Mouse (Mus musculus) embryonic fibroblast, embryonic 13.5 days (primary cell): ENCODE results near the gene Tha1. TPM values are rescaled to one million over a fixed set of nuclear protein-coding genes. Genes with fewer than 3 reads are reported as not detected.

ENCODE experiments used
- H3K27ac ChIP-seq: 2 replicates; pipeline ENCODE4 v1.5.1; 2012; ENCODE audit warnings: low read length, control low read depth, inconsistent platforms; ENCODE audit not compliant: insufficient read depth
- H3K4me1 ChIP-seq: 2 replicates; pipeline ENCODE4 v1.6.1; 2011; ENCODE audit warnings: low read length; ENCODE audit not compliant: control insufficient read depth, insufficient read depth
- H3K4me3 ChIP-seq: 2 replicates; pipeline ENCODE4 v1.5.1; 2011; ENCODE audit warnings: mild to moderate bottlenecking, control low read depth, low read length; ENCODE audit not compliant: insufficient read depth
- CTCF ChIP-seq: IDR thresholded peaks from 2 replicates; pipeline ENCODE4 v1.5.1; 2011; ENCODE audit warnings: mild to moderate bottlenecking, control low read depth, low read length, moderate library complexity, borderline replicate concordance; ENCODE audit not compliant: insufficient read depth
- POLR2A ChIP-seq: IDR thresholded peaks from 2 replicates; pipeline ENCODE4 v1.6.1; 2011; ENCODE audit warnings: low read depth, mild to moderate bottlenecking, control low read depth, low read length, moderate library complexity
- polyA plus RNA-seq: library from polyadenylated mRNA; stranded (reverse); fragments of >200 nt; gene quantifications from 2 replicates; pipeline ENCODE4 v1.2.4, GENCODE M21; 2011; ENCODE audit warnings: low read depth; ENCODE audit not compliant: missing spikeins, insufficient read length

The Tha1 gene
- polyA plus RNA-seq, 1 experiment, result 1.2 TPM

DNA sequence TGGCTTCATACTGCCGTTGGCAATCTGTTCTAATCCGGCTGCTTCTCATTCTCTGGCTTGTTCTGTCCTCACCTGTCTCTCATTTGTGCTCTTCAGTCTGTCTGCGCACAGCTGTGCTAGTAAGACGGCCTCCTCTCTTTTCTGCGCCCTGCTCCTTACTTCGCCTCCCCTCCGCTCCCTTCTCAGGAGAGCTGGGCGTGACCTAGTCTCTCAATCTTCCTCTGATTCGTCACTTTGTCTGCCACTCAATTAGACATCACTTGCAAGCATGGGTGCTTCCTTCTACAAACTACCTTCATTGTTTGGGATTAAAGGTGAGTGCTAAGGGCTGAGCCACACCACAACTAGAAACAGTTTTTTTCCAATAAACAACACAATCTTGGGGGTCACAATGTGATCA lies 19.0 kb downstream of the Tha1 start:
- TF ChIP-seq POLR2A, result no peak
- no peak overlapping the region for H3K27ac ChIP-seq
- 0 out of 2 replicates have a peak, but pooled peaks cover 4% of the 10 kb centered on the region for H3K4me1 ChIP-seq

DNA sequence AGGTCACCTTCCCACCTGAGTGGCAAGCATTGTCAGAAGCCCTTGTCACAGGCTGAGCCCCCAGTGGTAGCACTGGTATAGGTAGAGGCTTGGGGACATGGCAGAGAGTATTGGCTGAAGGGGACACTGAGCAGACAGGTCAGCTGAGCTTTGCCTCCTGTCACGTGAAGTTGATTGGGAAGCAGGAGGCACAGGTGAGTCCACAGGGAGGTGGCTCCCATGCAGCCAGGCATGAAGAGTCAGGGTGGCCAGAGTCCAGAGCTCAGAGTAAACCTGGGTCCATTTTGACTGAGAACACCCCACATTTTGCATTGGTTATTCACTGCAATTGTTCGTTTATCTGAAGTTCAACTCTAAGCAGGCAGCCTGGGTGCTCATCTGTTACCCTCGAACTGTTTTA lies 20.4 kb downstream of the Tha1 start:
- Histone ChIP-seq H3K4me1 (0 out of 2 replicates have a peak, but pooled peaks cover 4% of the 10 kb centered on the region), H3K27ac (no peak overlapping the region), H3K4me3 (no peak overlapping the region)
- TF ChIP-seq CTCF (no peak), POLR2A (no peak)

More for the DNA sequence above, 19.0 kb downstream of the Tha1 start:
- H3K4me3 ChIP-seq, result no peak overlapping the region

DNA sequence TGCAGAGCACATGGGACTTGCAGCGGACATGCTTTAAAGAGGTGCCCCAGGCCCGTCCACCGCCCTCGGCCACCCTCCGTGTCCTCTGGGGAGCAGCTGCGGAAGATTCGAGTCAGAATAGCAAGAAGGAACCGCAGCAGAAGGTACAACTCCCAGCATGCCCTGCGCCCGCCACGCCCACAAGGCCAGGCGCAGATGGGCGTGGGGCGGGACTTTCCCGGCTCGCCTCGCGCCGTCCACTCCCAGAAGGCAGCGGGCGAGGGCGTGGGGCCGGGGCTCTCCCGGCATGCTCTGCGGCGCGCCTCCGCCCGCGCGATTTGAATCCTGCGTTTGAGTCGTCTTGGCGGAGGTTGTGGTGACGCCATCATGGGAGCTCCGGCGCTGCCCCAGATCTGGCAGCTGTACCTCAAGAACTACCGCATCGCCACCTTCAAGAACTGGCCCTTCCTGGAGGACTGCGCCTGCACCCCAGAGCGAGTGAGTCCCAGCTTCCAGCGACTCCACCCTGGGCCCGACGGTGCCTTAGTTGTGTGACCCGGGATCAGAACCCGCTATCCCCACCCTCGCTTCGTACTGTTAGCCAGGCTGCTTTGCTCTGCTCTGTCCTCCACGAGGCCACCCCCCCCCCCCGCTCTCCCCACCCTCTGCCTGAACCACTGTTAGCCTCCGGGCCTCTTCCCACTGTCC lies 24.2 kb downstream of the Tha1 start, which contains the start of gene Birc5:
Gene Birc5 (plus strand): TSS at position 267 of the 687 bp plus-strand sequence.
- TF ChIP-seq CTCF (no peak), POLR2A (peak; percentile 94)
- Histone ChIP-seq H3K4me1 (peaks cover 4% of the 10 kb centered on the region; the same call in 1 of the 2 replicates), H3K27ac (peak within 1 kb of the TSS; percentile 82), H3K4me3 (peak within 1 kb of the TSS; percentile 79)

DNA sequence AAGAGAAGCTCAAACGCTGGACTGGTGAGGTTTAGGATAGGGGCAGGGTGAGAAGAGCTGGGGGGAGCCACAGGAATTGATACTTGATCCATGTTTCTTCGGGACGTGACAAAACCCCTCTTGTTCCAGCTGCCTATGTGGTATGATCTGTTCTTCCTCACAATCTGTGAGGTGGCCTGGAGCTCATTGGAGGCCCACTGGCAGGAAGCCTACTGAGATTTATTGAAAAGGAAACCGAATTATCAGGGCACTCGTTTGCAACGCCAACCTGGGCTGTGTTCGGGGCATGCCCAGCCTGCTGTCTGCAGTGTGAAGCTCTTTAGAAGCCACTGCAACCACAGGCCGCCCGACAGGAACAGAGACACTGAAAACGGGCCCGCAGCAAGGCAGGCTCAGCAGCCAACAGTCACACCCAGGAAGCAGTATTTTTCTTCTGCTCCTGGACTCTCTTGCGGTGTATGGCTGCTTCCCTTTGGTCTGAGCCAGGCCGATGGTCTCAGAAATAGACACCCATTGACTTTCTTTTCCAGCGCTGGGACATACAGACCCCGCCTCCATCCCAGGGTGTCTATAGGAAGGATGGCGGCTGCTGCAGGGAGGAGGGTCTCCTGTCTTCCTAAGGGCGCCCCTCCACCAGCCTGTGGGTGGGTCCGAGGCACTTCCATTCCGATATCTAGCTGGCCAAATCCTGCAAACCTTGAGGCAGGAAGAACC lies 24.9 kb downstream of the Tha1 start:
- peak overlapping the region; percentile 82 for H3K27ac ChIP-seq
- TF ChIP-seq POLR2A (peak; percentile 47), CTCF (no peak)
- H3K4me3 ChIP-seq, result peak overlapping the region; percentile 59
- H3K4me1 ChIP-seq, result peaks cover 4% of the 10 kb centered on the region; the same call in 1 of the 2 replicates

DNA sequence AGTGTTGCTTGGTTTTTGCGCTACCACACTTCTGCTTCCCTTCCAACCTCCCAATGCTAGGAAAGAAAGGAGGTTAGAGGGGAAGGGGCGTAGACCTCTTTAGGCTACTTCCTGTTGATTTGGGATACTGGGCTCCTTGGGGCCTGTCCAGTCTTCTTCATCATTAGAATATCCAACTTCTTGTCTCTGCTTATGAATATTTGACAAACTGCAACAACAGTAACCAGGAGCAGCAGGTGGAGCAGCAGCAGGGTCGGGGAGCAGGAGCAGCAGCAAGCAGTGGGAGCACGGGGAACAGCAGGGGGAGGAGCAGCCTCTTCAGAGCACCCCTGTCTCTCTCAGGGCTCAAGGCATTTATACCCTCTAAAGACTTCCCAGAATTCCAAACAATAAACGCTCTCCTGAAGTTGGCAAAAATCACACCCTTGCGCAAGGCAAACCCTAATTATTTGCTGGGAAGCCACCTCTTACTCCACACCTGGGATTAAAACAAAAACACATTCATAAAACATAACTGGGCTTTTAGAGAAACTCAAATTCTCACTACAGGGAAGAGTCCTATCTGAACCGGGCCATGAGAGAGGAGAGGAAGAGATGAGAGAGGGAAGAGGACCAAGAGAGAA lies 25.6 kb downstream of the Tha1 start:
- Histone ChIP-seq H3K27ac (peak overlapping the region; percentile 82), H3K4me3 (peak overlapping the region; percentile 59), H3K4me1 (peaks cover 8% of the 10 kb centered on the region; the same call in 1 of the 2 replicates)
- TF ChIP-seq POLR2A (no peak; the same call in 1 of the 2 replicates), CTCF (no peak)

DNA sequence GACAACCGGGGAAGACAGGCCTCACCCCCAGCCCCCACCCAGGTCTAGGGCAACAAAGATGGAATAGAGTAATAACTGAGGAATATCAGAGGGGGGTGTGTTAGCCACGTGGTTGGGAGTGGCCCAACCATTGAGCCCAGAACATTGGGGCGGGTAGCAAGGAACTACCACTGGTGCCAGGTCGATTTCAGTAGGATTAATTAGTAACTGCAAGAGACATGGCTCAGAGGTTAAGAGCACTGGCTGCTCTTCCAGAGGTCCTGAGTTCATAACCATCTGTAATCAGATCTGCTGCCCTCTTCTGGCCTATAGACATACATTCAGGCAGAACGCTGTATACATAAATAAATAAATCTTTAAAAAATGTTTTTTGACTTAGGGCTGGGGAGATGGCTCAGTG lies 26.6 kb downstream of the Tha1 start:
- TF ChIP-seq CTCF, result no peak
- no peak for TF ChIP-seq POLR2A
- Histone ChIP-seq H3K4me1 (peaks cover 8% of the 10 kb centered on the region; the same call in 1 of the 2 replicates), H3K4me3 (no peak overlapping the region), H3K27ac (no peak overlapping the region)

- TF ChIP-seq POLR2A (no peak), CTCF (no peak)
Measured at GRCm38 (mm10) chr11:117845651-117846050, 27.6 kb downstream of the Tha1 start.

GRCm38 (mm10) chr11:117844997-117845396 lies 28.3 kb downstream of the Tha1 start:
- H3K4me1 ChIP-seq, result peaks cover 4% of the 10 kb centered on the region; the same call in 1 of the 2 replicates
- no peak for TF ChIP-seq CTCF
- TF ChIP-seq POLR2A, result no peak
- H3K27ac ChIP-seq, result no peak overlapping the region
- no peak overlapping the region for H3K4me3 ChIP-seq

More at GRCm38 (mm10) chr11:117845651-117846050, 27.6 kb downstream of the Tha1 start:
- no peak overlapping the region for H3K4me3 ChIP-seq
- no peak overlapping the region for H3K27ac ChIP-seq
- H3K4me1 ChIP-seq, result peaks cover 8% of the 10 kb centered on the region; the same call in 1 of the 2 replicates

DNA sequence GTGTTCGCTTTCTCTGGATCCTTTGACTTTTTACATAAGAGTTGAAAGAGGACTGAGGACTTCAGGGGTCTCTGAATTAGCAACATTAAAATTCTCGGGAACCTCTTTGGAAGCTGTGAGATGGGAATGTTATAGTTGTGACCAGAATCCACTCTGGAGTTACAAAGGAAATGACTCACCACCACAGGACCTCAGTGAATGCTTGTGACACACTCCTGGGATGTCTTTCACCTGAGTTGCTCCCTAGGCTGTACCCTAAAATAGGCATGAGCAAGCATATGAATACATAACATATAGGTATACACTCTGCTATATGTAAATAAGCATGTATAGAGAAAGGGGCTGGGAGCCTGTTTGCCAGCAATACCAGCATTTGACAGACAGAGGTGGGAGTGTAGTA lies 29.8 kb downstream of the Tha1 start:
- H3K4me1 ChIP-seq, result peaks cover 4% of the 10 kb centered on the region; the same call in 1 of the 2 replicates

More for the DNA sequence above, 29.8 kb downstream of the Tha1 start:
- Histone ChIP-seq H3K27ac (peak overlapping the region; percentile 91), H3K4me3 (no peak overlapping the region)
- TF ChIP-seq POLR2A (no peak), CTCF (no peak)
